Mouse (Mus musculus): ENCODE results near the gene Prg4.

Gene Prg4

GRCm38 (mm10) chr1:150407285-150407684 is 58.7 kb downstream of the Prg4 start:
- no peak for DNase-seq (ENCODE audit: low read depth in 1 of 2, low spot score in 2 of 2)

DNA sequence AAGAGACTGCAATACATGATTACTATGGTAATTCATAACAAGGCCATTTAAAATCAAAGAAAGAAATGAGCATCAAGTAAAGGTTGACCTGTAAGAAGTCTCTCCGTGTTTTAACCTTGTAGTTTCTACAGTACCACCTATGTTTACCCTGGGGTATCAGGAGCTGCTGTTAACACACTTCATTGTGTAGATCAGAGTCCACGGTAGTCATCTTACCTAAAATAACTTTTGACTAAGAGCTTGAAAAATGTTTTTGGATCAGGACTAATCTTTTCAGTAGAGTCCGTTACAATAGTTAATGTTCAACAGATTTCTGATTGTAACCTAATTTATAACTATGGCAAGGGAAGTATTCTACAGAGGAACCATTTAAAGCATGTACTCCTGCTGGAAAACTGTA is 61.4 kb downstream of the Prg4 start:
- DNase-seq (ENCODE audit: low read depth in 1 of 2, low spot score in 2 of 2), result no peak

DNA sequence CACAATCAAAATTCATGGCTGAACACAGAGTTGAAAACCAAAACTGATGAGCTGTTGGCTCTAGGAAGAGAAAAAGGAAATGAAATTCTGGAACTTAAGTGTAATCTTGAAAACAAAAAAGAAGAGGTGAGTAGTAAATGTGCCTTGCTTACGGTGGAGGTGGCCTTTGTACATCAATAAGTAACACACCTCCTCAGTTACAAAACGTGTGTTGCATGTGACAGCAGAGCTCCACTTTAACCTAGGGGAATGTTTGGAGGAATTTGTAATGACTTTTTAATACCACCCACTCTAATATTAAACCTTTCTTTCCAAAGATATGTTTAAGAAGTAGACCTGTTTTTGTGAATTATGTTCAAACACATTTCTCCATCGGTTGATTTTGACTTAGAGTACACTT is 62.1 kb downstream of the Prg4 start:
- no peak for DNase-seq (ENCODE audit: low read depth in 1 of 2, low spot score in 2 of 2)

Data from monocyte, adult 2 months (primary cell).